8 mouse cellular contexts compared by ENCODE assay signal in the genomic region with DNA sequence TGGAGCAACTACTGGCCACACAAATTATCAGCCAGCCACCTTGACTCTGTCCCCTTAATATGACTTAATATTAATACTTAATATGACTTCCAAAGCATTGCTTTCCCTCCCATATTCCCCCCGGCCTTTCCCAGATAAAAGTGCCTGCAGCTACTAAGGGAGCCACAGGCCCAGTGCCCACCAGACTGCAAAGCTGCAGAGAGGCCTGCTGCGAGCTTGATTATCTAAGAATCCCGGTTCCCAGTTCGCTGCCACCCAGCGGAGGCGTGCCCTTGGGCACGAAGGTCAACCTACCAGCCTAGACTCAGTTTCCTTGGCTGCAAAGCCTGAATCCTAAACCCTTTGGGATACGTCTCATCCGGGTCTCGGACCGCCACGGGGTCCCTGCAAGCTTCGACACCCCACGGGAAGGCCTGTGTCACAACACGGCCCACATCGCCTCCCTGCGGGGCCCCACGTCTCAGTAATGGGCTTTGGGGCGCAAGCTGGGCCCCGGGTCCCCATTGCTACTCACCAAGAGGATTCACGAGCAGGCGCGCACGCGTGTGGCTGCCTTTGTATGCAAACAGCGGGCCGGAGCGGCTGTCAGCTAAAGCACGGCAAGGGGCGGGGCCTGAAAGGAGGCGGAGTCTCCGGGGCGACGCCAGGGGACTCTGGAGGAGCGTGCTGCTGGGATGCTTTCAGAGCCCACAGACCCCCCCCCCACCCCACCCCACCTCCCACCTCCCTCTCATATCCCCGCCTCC. TPM values are rescaled to one million over a fixed set of nuclear protein-coding genes. Genes with fewer than 3 reads are reported as not detected.
DNase-seq lines count a peak whose midpoint lies in the region; ATAC-seq lines count a peak whose summit lies in the region.

No protein-coding gene starts in this region.

- ATAC-seq in common myeloid progenitor, adult 5-6 weeks (replicated peaks; ENCODE audit: low read depth, poor library complexity, severe bottlenecking), result peak; percentile 80
- peak; percentile 77 for ATAC-seq in megakaryocyte progenitor cell, adult 5-6 weeks (replicated peaks; ENCODE audit: poor library complexity)

- DNase-seq in ZHBTc4 (ENCODE audit: low read depth, low spot score), result peak; percentile 96
- peak; percentile 81 to 85 for DNase-seq in gastrocnemius, adult 8-10 months (ENCODE audit: low spot score in 2 of 2)
- peak; percentile 96 for DNase-seq in induced T-regulatory cell, adult 2 months (ENCODE audit: low read depth)
- DNase-seq in left cerebral cortex, adult 9 months (ENCODE audit: low spot score in 2 of 2), result peak; percentile 39 to 85
- DNase-seq in right cerebral cortex, postnatal 14 days, result peak; percentile 91
- DNase-seq in urinary bladder, postnatal 36 days (ENCODE audit: low spot score in 2 of 2), result peak; percentile 92 to 93

RNA-seq across cellular contexts. Expression of a gene that starts 21.4 kb away (rescaled TPM):
- total RNA-seq in common myeloid progenitor, adult 5-6 weeks (2017), result 11.6 and 15.3 TPM in 2 replicates
- total RNA-seq in gastrocnemius, adult 8-10 months (2022), result 100 to 1,000 TPM; 227 to 339 (median 265) TPM
- total RNA-seq in megakaryocyte progenitor cell, adult 5-6 weeks (2015), result 3.8 and 5.3 TPM in 2 replicates
- 5.8 and 7.8 TPM in 2 replicates for total RNA-seq in megakaryocyte progenitor cell, adult 5-6 weeks (2017)

Comparison
In these comparisons a context has a peak if more than half of its experiments do, and no peak if none do; other contexts are left out.
1. Peak in every context shown above with its lines: DNase-seq and ATAC-seq.
2. RNA of a gene that starts 21.4 kb away (total RNA-seq): 227 to 339 TPM in gastrocnemius, adult 8-10 months; 11.6 to 15.3 TPM in common myeloid progenitor, adult 5-6 weeks and 3.8 to 7.8 TPM in megakaryocyte progenitor cell, adult 5-6 weeks; every median in the first group is over 10 times any median in the second.